Mouse (Mus musculus): ENCODE data around the gene Rnh1. TPM values are rescaled to one million over a fixed set of nuclear protein-coding genes. Genes with fewer than 3 reads are reported as not detected.
A peak's percentile ranks its signal among the peaks of the same experiment; 100 is the strongest.

Gene Rnh1
- polyA plus RNA-seq, 1 experiment: 162 TPM

- peak overlapping the region; percentile 66 for H3K27ac ChIP-seq (ENCODE audit: insufficient read depth, low read depth, low read length)
- H3K27me3 ChIP-seq (ENCODE audit: control insufficient read depth, insufficient read depth, low read length): no peaks in the 10 kb centered on the region
- TF ChIP-seq POLR2A (IDR thresholded peaks at IDR 0.05; ENCODE audit: low read depth, low read length) (no peak), CTCF (IDR thresholded peaks at IDR 0.05; ENCODE audit: extremely low read depth, insufficient read length, insufficient replicate concordance, low read depth, low read length) (no peak)
- H3K36me3 ChIP-seq (ENCODE audit: control insufficient read depth, insufficient read depth, low read length): peaks cover 28% of the 10 kb centered on the region
- peaks cover 17% of the 10 kb centered on the region for H3K4me1 ChIP-seq (ENCODE audit: control insufficient read depth, insufficient read depth, insufficient read length, low read length)
- H3K4me3 ChIP-seq (ENCODE audit: low read depth, low read length): peak overlapping the region; percentile 96
- under 1% methylated on average over 43 of the region's 43 CpGs for WGBS
Measured at GRCm38 (mm10) chr7:141193348-141193856, 20.7 kb upstream of the Rnh1 start.

GRCm38 (mm10) chr7:141192776-141193347 lies 20.2 kb upstream of the Rnh1 start:
- H3K27ac ChIP-seq (ENCODE audit: insufficient read depth, low read depth, low read length): 0 out of 2 replicates have a peak overlapping the region, but pooled peaks have one; percentile 66
- peaks cover 13% of the 10 kb centered on the region for H3K4me1 ChIP-seq (ENCODE audit: control insufficient read depth, insufficient read depth, insufficient read length, low read length)
- TF ChIP-seq POLR2A (IDR thresholded peaks at IDR 0.05; ENCODE audit: low read depth, low read length) (no peak), CTCF (IDR thresholded peaks at IDR 0.05; ENCODE audit: extremely low read depth, insufficient read length, insufficient replicate concordance, low read depth, low read length) (no peak)
- peak overlapping the region; percentile 96 for H3K4me3 ChIP-seq (ENCODE audit: low read depth, low read length)
- WGBS: 18% methylated on average over 12 of the region's 12 CpGs
- peaks cover 28% of the 10 kb centered on the region for H3K36me3 ChIP-seq (ENCODE audit: control insufficient read depth, insufficient read depth, low read length)
- H3K27me3 ChIP-seq (ENCODE audit: control insufficient read depth, insufficient read depth, low read length): no peaks in the 10 kb centered on the region

GRCm38 (mm10) chr7:141191796-141192685 lies 19.4 kb upstream of the Rnh1 start:
- H3K27ac ChIP-seq (ENCODE audit: insufficient read depth, low read depth, low read length): no peak overlapping the region
- H3K4me1 ChIP-seq (ENCODE audit: control insufficient read depth, insufficient read depth, insufficient read length, low read length): peaks cover 10% of the 10 kb centered on the region
- no peak for TF ChIP-seq CTCF (IDR thresholded peaks at IDR 0.05; ENCODE audit: extremely low read depth, insufficient read length, insufficient replicate concordance, low read depth, low read length)
- TF ChIP-seq POLR2A (IDR thresholded peaks at IDR 0.05; ENCODE audit: low read depth, low read length): no peak
- WGBS: 91% methylated on average over 24 of the region's 24 CpGs
- H3K4me3 ChIP-seq (ENCODE audit: low read depth, low read length): no peak overlapping the region
- peaks cover 28% of the 10 kb centered on the region for H3K36me3 ChIP-seq (ENCODE audit: control insufficient read depth, insufficient read depth, low read length)
- H3K27me3 ChIP-seq (ENCODE audit: control insufficient read depth, insufficient read depth, low read length): no peaks in the 10 kb centered on the region

- 85% methylated on average over 14 of the region's 14 CpGs for WGBS
- no peak overlapping the region for H3K4me3 ChIP-seq (ENCODE audit: low read depth, low read length)
- H3K27me3 ChIP-seq (ENCODE audit: control insufficient read depth, insufficient read depth, low read length): no peaks in the 10 kb centered on the region
- peaks cover 10% of the 10 kb centered on the region for H3K4me1 ChIP-seq (ENCODE audit: control insufficient read depth, insufficient read depth, insufficient read length, low read length)
- TF ChIP-seq POLR2A (IDR thresholded peaks at IDR 0.05; ENCODE audit: low read depth, low read length): no peak
- TF ChIP-seq CTCF (IDR thresholded peaks at IDR 0.05; ENCODE audit: extremely low read depth, insufficient read length, insufficient replicate concordance, low read depth, low read length): no peak
- peaks cover 28% of the 10 kb centered on the region for H3K36me3 ChIP-seq (ENCODE audit: control insufficient read depth, insufficient read depth, low read length)
- H3K27ac ChIP-seq (ENCODE audit: insufficient read depth, low read depth, low read length): no peak overlapping the region
Measured at GRCm38 (mm10) chr7:141191036-141191435, 18.4 kb upstream of the Rnh1 start.

- 87% methylated on average over 3 of the region's 3 CpGs for WGBS
- TF ChIP-seq CTCF (IDR thresholded peaks at IDR 0.05; ENCODE audit: extremely low read depth, insufficient read length, insufficient replicate concordance, low read depth, low read length) (no peak), POLR2A (IDR thresholded peaks at IDR 0.05; ENCODE audit: low read depth, low read length) (no peak)
- Histone ChIP-seq H3K36me3 (ENCODE audit: control insufficient read depth, insufficient read depth, low read length) (peaks cover 28% of the 10 kb centered on the region), H3K27me3 (ENCODE audit: control insufficient read depth, insufficient read depth, low read length) (no peaks in the 10 kb centered on the region), H3K4me1 (ENCODE audit: control insufficient read depth, insufficient read depth, insufficient read length, low read length) (peaks cover 9% of the 10 kb centered on the region), H3K27ac (ENCODE audit: insufficient read depth, low read depth, low read length) (no peak overlapping the region), H3K4me3 (ENCODE audit: low read depth, low read length) (no peak overlapping the region)
Measured at GRCm38 (mm10) chr7:141190220-141190619, 17.6 kb upstream of the Rnh1 start.

GRCm38 (mm10) chr7:141188733-141189132 lies 16.1 kb upstream of the Rnh1 start:
- H3K36me3 ChIP-seq (ENCODE audit: control insufficient read depth, insufficient read depth, low read length): peaks cover 28% of the 10 kb centered on the region
- H3K27ac ChIP-seq (ENCODE audit: insufficient read depth, low read depth, low read length): no peak overlapping the region
- H3K4me1 ChIP-seq (ENCODE audit: control insufficient read depth, insufficient read depth, insufficient read length, low read length): peaks cover 6% of the 10 kb centered on the region
- H3K27me3 ChIP-seq (ENCODE audit: control insufficient read depth, insufficient read depth, low read length): no peaks in the 10 kb centered on the region
- no peak for TF ChIP-seq POLR2A (IDR thresholded peaks at IDR 0.05; ENCODE audit: low read depth, low read length)
- TF ChIP-seq CTCF (IDR thresholded peaks at IDR 0.05; ENCODE audit: extremely low read depth, insufficient read length, insufficient replicate concordance, low read depth, low read length): no peak
- WGBS: 89% methylated on average over 3 of the region's 3 CpGs
- H3K4me3 ChIP-seq (ENCODE audit: low read depth, low read length): no peak overlapping the region

- WGBS: 74% methylated on average over 3 of the region's 3 CpGs
Measured at GRCm38 (mm10) chr7:141188194-141188593, 15.5 kb upstream of the Rnh1 start.

More at GRCm38 (mm10) chr7:141188194-141188593, 15.5 kb upstream of the Rnh1 start:
- Histone ChIP-seq H3K4me1 (ENCODE audit: control insufficient read depth, insufficient read depth, insufficient read length, low read length) (peaks cover 6% of the 10 kb centered on the region), H3K4me3 (ENCODE audit: low read depth, low read length) (no peak overlapping the region), H3K36me3 (ENCODE audit: control insufficient read depth, insufficient read depth, low read length) (peaks cover 28% of the 10 kb centered on the region), H3K27me3 (ENCODE audit: control insufficient read depth, insufficient read depth, low read length) (no peaks in the 10 kb centered on the region), H3K27ac (ENCODE audit: insufficient read depth, low read depth, low read length) (no peak overlapping the region)
- no peak for TF ChIP-seq CTCF (IDR thresholded peaks at IDR 0.05; ENCODE audit: extremely low read depth, insufficient read length, insufficient replicate concordance, low read depth, low read length)
- no peak for TF ChIP-seq POLR2A (IDR thresholded peaks at IDR 0.05; ENCODE audit: low read depth, low read length)

Data from small intestine, adult 2 months (tissue).